ENCODE assay signal across 7 mouse cellular contexts in genomic region chr2:4338290-4338689, GRCm38 (mm10).
DNase-seq lines count a peak whose midpoint lies in the region; ATAC-seq and TF ChIP-seq lines count a peak whose summit lies in the region.
"Not testable (repeated sequence)": the region's sequence is repeated elsewhere in the genome, so short reads cannot be mapped to it uniquely, and the experiment has no call there.

No protein-coding gene starts in this region.

- not testable (repeated sequence) for H3K27ac ChIP-seq in ES-E14 (ENCODE audit: insufficient read depth, low read depth, low read length, poor library complexity, severe bottlenecking); lung, embryonic 14.5 days (ENCODE audit: low read depth)
- peak overlapping the region; percentile 85; the same call in 1 of the 2 replicates for H3K27ac ChIP-seq in embryonic fibroblast, embryonic 13.5 days (ENCODE audit: insufficient read depth, low read length)
- H3K27ac ChIP-seq in hindbrain, embryonic 10.5 days: 0 out of 2 replicates have a peak overlapping the region, but pooled peaks have one; percentile 35
- peak overlapping the region; percentile 68 for H3K27ac ChIP-seq in limb, embryonic 12.5 days

- H3K27me3 ChIP-seq in hindbrain, embryonic 10.5 days (ENCODE audit: insufficient read depth, poor library complexity, severe bottlenecking); limb, embryonic 12.5 days; lung, embryonic 14.5 days (ENCODE audit: insufficient read depth, low read length): not testable (repeated sequence)

- not testable (repeated sequence) for H3K36me3 ChIP-seq in ES-E14 (ENCODE audit: control insufficient read depth, insufficient read depth, low read length, poor library complexity, severe bottlenecking); hindbrain, embryonic 10.5 days; limb, embryonic 12.5 days; lung, embryonic 14.5 days (ENCODE audit: insufficient read depth)

- DNase-seq in ES-E14 (ENCODE audit: low read depth, low spot score): peak; percentile 21
- DNase-seq in brain, embryonic 14.5 days (ENCODE audit: low read depth): peak; percentile 43
- not testable (repeated sequence) for DNase-seq in hindbrain, embryonic 10.5 days (ENCODE audit: low spot score)
- DNase-seq in lung, embryonic 14.5 days: peak; percentile 62
- peak; percentile 23 for DNase-seq in retina, embryonic 14.5 days (ENCODE audit: low spot score)

- not testable (repeated sequence) for H3K9ac ChIP-seq in ES-E14 (ENCODE audit: insufficient read depth, low read depth, low read length, poor library complexity, severe bottlenecking); limb, embryonic 12.5 days (replicated peaks); lung, embryonic 14.5 days

- not testable (repeated sequence) for ATAC-seq in limb, embryonic 12.5 days (ENCODE audit: insufficient number of reproducible peaks, insufficient read depth, low FRiP score, low TSS enrichment, low read depth); lung, embryonic 14.5 days (ENCODE audit: insufficient read depth)

- H3K4me2 ChIP-seq in limb, embryonic 12.5 days; lung, embryonic 14.5 days: not testable (repeated sequence)

- TF ChIP-seq POLR2A in brain, embryonic 14.5 days (IDR thresholded peaks at IDR 0.05; ENCODE audit: borderline replicate concordance, extremely low read depth, insufficient read depth, insufficient read length, poor library complexity, severe bottlenecking); embryonic fibroblast, embryonic 13.5 days (IDR thresholded peaks at IDR 0.05; ENCODE audit: low read depth, low read length): not testable (repeated sequence)

- not testable (repeated sequence) for H3K4me1 ChIP-seq in ES-E14 (ENCODE audit: control insufficient read depth in 2 of 2, insufficient read depth in 2 of 2, low read length in 2 of 2, poor library complexity in 1 of 2)
- H3K4me1 ChIP-seq in embryonic fibroblast, embryonic 13.5 days (ENCODE audit: control insufficient read depth, insufficient read depth, low read length): peaks cover 32% of the 10 kb centered on the region
- peaks cover 38% of the 10 kb centered on the region for H3K4me1 ChIP-seq in hindbrain, embryonic 10.5 days (replicated peaks)
- H3K4me1 ChIP-seq in limb, embryonic 12.5 days (replicated peaks): peaks cover 76% of the 10 kb centered on the region
- peaks cover 11% of the 10 kb centered on the region for H3K4me1 ChIP-seq in lung, embryonic 14.5 days (ENCODE audit: insufficient read depth)

- in situ Hi-C loops in ES-E14 (cut with MboI; ENCODE audit: low sequenced_read_pairs in 2 of 2, unreplicated experiment in 2 of 2): not testable (repeated sequence)

- not testable (repeated sequence) for H3K9me3 ChIP-seq in ES-E14 (ENCODE audit: control insufficient read depth, insufficient read depth, low read depth, low read length); hindbrain, embryonic 10.5 days; limb, embryonic 12.5 days; lung, embryonic 14.5 days (ENCODE audit: low read depth, low read length)

- 56% methylated on average over 8 of the region's 8 CpGs for WGBS in hindbrain, embryonic 10.5 days
- 62% methylated on average over 8 of the region's 8 CpGs for WGBS in limb, embryonic 12.5 days
- 32% methylated on average over 8 of the region's 8 CpGs for WGBS in lung, embryonic 14.5 days

- peak; percentile 18; the same call in 1 of the 2 replicates for TF ChIP-seq CTCF in brain, embryonic 14.5 days (IDR thresholded peaks at IDR 0.05; ENCODE audit: borderline replicate concordance, extremely low read depth, insufficient read depth, insufficient read length)
- TF ChIP-seq CTCF in embryonic fibroblast, embryonic 13.5 days (IDR thresholded peaks at IDR 0.05; ENCODE audit: borderline replicate concordance, insufficient read depth, low read length): not testable (repeated sequence)
- TF ChIP-seq CTCF in lung, embryonic 14.5 days (IDR thresholded peaks at IDR 0.05; ENCODE audit: low read depth): peak; percentile 42

- H3K4me3 ChIP-seq in ES-E14 (ENCODE audit: insufficient read depth in 1 of 2, low read depth in 1 of 2, low read length in 2 of 2, poor library complexity in 1 of 2, severe bottlenecking in 1 of 2); embryonic fibroblast, embryonic 13.5 days (ENCODE audit: insufficient read depth, low read length); hindbrain, embryonic 10.5 days; limb, embryonic 12.5 days (replicated peaks); lung, embryonic 14.5 days (ENCODE audit: low read depth, low read length): not testable (repeated sequence)
